Mouse (Mus musculus) neural tube, embryonic 15.5 days (tissue): ENCODE measurements at regions not wholly inside any gene's neighbourhood (a gene's known extent, or its start where the extent isn't known, plus 50 kb on each side); places are given as distances from the start of the nearest gene placed in this dataset.

Experiments used
- ATAC-seq: fragments of 200-750 bp; cut with Nextera tagmentation; 2 replicates; pipeline ENCODE4 v1.8.0; 2017; ENCODE audit warnings: mild to moderate bottlenecking, moderate TSS enrichment, moderate library complexity; ENCODE audit not compliant: low FRiP score
- H3K27ac ChIP-seq: fragments of 300-500 bp; sonication (generic); replicated peaks from 2 replicates; pipeline ENCODE4 v1.5.1; 2015; ENCODE audit warnings: mild to moderate bottlenecking, inconsistent platforms
- H3K27me3 ChIP-seq: fragments of 300-500 bp; sonication (generic); replicated peaks from 2 replicates; pipeline ENCODE4 v1.6.1; 2015; ENCODE audit warnings: inconsistent platforms
- H3K36me3 ChIP-seq: fragments of 300-500 bp; sonication (generic); 2 replicates; pipeline ENCODE4 v1.6.1; 2015; ENCODE audit warnings: inconsistent platforms
- H3K4me1 ChIP-seq: fragments of 300-500 bp; sonication (generic); 2 replicates; pipeline ENCODE4 v1.6.1; 2015; ENCODE audit warnings: inconsistent platforms
- H3K4me2 ChIP-seq: fragments of 300-500 bp; sonication (generic); 2 replicates; pipeline ENCODE4 v1.6.1; 2015; ENCODE audit warnings: inconsistent platforms, mild to moderate bottlenecking, moderate library complexity
- H3K4me3 ChIP-seq: fragments of 300-500 bp; sonication (generic); replicated peaks from 2 replicates; pipeline ENCODE4 v1.5.1; 2015; ENCODE audit warnings: mild to moderate bottlenecking, inconsistent platforms
- H3K9ac ChIP-seq: fragments of 300-500 bp; sonication (generic); replicated peaks from 2 replicates; pipeline ENCODE4 v1.6.1; 2015; ENCODE audit warnings: mild to moderate bottlenecking, inconsistent platforms
- H3K9me3 ChIP-seq: fragments of 300-500 bp; sonication (generic); replicated peaks from 2 replicates; pipeline ENCODE4 v1.6.1; 2016; ENCODE audit warnings: inconsistent platforms
- WGBS: fragments of 180-500 bp; shearing (Covaris S2); methylation state at CpG from one replicate; pipeline ENCODE4 v1.1.7; 2015; ENCODE audit warnings: mixed read lengths; 5-methylcytosine and 5-hydroxymethylcytosine counted together

- Histone ChIP-seq H3K4me2 (peak overlapping the region; percentile 74), H3K36me3 (peaks cover 23% of the 10 kb centered on the region), H3K27ac (peak overlapping the region; percentile 80), H3K9me3 (0 out of 2 replicates have a peak, but pooled peaks cover 4% of the 10 kb centered on the region), H3K27me3 (no peaks in the 10 kb centered on the region), H3K9ac (peak overlapping the region; percentile 69), H3K4me1 (peaks cover 9% of the 10 kb centered on the region), H3K4me3 (peak overlapping the region; percentile 74)
- peak; percentile 92 for ATAC-seq
- 37% methylated on average over 34 of the region's 34 CpGs for WGBS
These were observed 52.8 kb upstream of the Gramd1a start for GRCm38 (mm10) chr7:31208237-31209054.

- peak overlapping the region; percentile 74 for H3K4me2 ChIP-seq
- WGBS = 67% methylated on average over 13 of the region's 13 CpGs
- no peaks in the 10 kb centered on the region for H3K27me3 ChIP-seq
- H3K9me3 ChIP-seq = 0 out of 2 replicates have a peak, but pooled peaks cover 4% of the 10 kb centered on the region
- H3K4me3 ChIP-seq = peak overlapping the region; percentile 74
- peak; percentile 46 for ATAC-seq
- peaks cover 9% of the 10 kb centered on the region for H3K4me1 ChIP-seq
- H3K36me3 ChIP-seq = peaks cover 19% of the 10 kb centered on the region
- no peak overlapping the region for H3K27ac ChIP-seq
- no peak overlapping the region for H3K9ac ChIP-seq
These were observed 52.0 kb upstream of the Gramd1a start for GRCm38 (mm10) chr7:31207563-31208236.
